Mouse (Mus musculus) stomach, embryonic 16.5 days (tissue): Measurements from ENCODE around the gene Atxn2l. TPM values are rescaled to one million over a fixed set of nuclear protein-coding genes. Genes with fewer than 3 reads are reported as not detected.
"Not testable (repeated sequence)": the region's sequence is repeated elsewhere in the genome, so short reads cannot be mapped to it uniquely, and the experiment has no call there.

Source experiments
- ATAC-seq: fragments of 200-750 bp; cut with Nextera tagmentation; 2 replicates; pipeline ENCODE4 v1.8.0; 2017; ENCODE audit warnings: moderate number of reproducible peaks, moderate TSS enrichment; ENCODE audit not compliant: insufficient read depth, low FRiP score
- H3K27ac ChIP-seq: fragments of 300-500 bp; sonication (generic); 2 replicates; pipeline ENCODE4 v1.5.1; 2014; ENCODE audit warnings: low read length
- H3K27me3 ChIP-seq: fragments of 300-500 bp; sonication (generic); 2 replicates; pipeline ENCODE4 v1.6.1; 2014; ENCODE audit warnings: low read length, control low read depth, mixed read lengths; ENCODE audit not compliant: control insufficient read depth, insufficient read depth
- H3K36me3 ChIP-seq: fragments of 300-500 bp; sonication (generic); 2 replicates; pipeline ENCODE4 v1.6.1; 2014; ENCODE audit warnings: low read length; ENCODE audit not compliant: control insufficient read depth, insufficient read depth
- H3K4me1 ChIP-seq: fragments of 300-500 bp; sonication (generic); 2 replicates; pipeline ENCODE4 v1.6.1; 2014; ENCODE audit warnings: low read length, control low read depth, mixed read lengths; ENCODE audit not compliant: control insufficient read depth, insufficient read depth
- H3K4me2 ChIP-seq: fragments of 300-500 bp; sonication (generic); 2 replicates; pipeline ENCODE4 v1.6.1; 2014; ENCODE audit warnings: low read depth, low read length, mixed read lengths
- H3K4me3 ChIP-seq: fragments of 300-500 bp; sonication (generic); replicated peaks from 2 replicates; pipeline ENCODE4 v1.5.1; 2014; ENCODE audit warnings: mild to moderate bottlenecking, low read length
- H3K9ac ChIP-seq: fragments of 300-500 bp; sonication (generic); 2 replicates; pipeline ENCODE4 v1.6.1; 2014; ENCODE audit warnings: low read length
- H3K9me3 ChIP-seq: fragments of 300-500 bp; sonication (generic); replicated peaks from 2 replicates; pipeline ENCODE4 v1.6.1; 2016; ENCODE audit warnings: low read length, control low read depth; ENCODE audit not compliant: control insufficient read depth
- WGBS: fragments of 180-500 bp; shearing (Covaris S2); extraction: QIAGEN DNeasy Blood & Tissue Kit; methylation state at CpG from one replicate; pipeline ENCODE4 v1.1.7; 2014; 5-methylcytosine and 5-hydroxymethylcytosine counted together
- polyA plus RNA-seq: library from polyadenylated mRNA; unstranded; fragments of >200 nt; fragmentation: Nextera tagmentation; extraction: Ambion mirVana; gene quantifications from 2 replicates; pipeline ENCODE4 v1.2.1, GENCODE M21; 2015

The Atxn2l gene
- polyA plus RNA-seq, 1 experiment from 2014 or later: 33.4 TPM

DNA sequence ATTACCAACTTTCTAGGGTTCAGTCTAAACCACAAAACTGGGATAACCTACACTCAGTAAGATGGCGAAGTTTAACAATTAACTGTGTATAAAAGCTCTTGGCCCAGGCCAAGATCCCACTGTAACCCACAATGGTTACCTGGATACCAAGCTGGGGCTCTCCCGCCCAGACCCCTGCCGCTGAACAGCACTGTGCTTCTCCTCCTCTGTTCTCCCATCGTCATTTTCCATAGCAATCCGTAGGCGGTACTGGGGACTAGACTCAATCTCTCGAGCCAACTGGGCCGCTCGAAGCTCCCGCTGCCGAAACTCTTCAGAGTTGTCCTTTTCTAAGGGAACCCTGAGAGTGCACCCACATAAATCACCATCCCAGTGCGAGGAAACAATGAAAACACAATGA, 5.3 kb downstream of the Atxn2l start:
- no peaks in the 10 kb centered on the region for H3K27me3 ChIP-seq
- H3K36me3 ChIP-seq: peaks cover 42% of the 10 kb centered on the region
- 94% methylated on average over 12 of the region's 12 CpGs for WGBS
- H3K4me3 ChIP-seq: no peak overlapping the region
- H3K4me2 ChIP-seq: no peak overlapping the region
- no peak overlapping the region for H3K27ac ChIP-seq
- ATAC-seq: no peak
- H3K4me1 ChIP-seq: peaks cover 5% of the 10 kb centered on the region; the same call in 1 of the 2 replicates
- H3K9me3 ChIP-seq: no peaks in the 10 kb centered on the region
- H3K9ac ChIP-seq: no peak overlapping the region

DNA sequence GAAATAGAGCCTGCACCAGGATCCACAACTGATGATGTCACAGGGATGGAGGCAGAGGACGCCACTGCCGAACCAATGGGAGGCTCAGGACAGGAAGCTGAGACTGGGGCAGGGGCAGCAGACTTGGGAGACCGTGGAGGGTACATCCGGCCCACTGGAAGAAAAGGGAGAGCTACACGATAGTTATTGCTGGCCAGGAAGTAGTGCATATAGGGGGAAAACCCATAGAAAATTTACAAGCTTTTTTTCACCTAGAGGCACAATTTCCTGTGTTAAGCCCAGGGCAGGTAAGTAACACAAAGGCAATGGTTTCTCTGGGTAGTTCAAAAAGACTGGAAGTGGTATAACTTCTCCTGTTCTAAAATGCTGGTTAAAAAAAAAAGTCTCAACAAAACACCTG, 6.8 kb downstream of the Atxn2l start:
- Histone ChIP-seq H3K9ac (no peak overlapping the region), H3K36me3 (peaks cover 51% of the 10 kb centered on the region), H3K27ac (no peak overlapping the region), H3K4me3 (no peak overlapping the region), H3K27me3 (no peaks in the 10 kb centered on the region), H3K4me1 (peaks cover 5% of the 10 kb centered on the region; the same call in 1 of the 2 replicates), H3K9me3 (no peaks in the 10 kb centered on the region), H3K4me2 (no peak overlapping the region)
- WGBS: 86% methylated on average over 5 of the region's 5 CpGs
- no peak for ATAC-seq

DNA sequence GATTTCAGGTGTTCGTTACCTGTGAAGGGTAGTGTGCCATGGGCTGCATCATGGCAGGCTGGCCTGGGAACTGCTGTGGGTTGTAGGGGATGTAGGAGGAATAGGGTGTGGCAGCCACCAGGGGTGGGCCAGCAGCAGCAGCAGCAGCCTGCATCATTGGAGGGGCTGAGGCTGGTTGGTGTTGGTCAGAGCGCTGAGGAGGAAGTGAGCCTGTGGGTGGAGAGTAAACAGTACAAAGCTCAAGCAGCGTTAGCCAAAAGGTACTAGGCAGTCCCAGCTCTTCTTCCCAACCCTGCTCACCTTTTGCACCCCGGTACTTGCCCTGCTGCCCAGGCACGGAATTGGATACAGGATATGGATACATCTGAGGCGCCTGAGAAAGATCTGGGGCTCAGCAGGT, 9.1 kb downstream of the Atxn2l start:
- Histone ChIP-seq H3K4me3 (no peak overlapping the region), H3K9ac (no peak overlapping the region), H3K4me2 (no peak overlapping the region), H3K9me3 (no peaks in the 10 kb centered on the region), H3K4me1 (no peaks in the 10 kb centered on the region), H3K27ac (no peak overlapping the region), H3K27me3 (no peaks in the 10 kb centered on the region), H3K36me3 (peaks cover 39% of the 10 kb centered on the region)
- WGBS: 82% methylated on average over 6 of the region's 6 CpGs
- no peak for ATAC-seq

DNA sequence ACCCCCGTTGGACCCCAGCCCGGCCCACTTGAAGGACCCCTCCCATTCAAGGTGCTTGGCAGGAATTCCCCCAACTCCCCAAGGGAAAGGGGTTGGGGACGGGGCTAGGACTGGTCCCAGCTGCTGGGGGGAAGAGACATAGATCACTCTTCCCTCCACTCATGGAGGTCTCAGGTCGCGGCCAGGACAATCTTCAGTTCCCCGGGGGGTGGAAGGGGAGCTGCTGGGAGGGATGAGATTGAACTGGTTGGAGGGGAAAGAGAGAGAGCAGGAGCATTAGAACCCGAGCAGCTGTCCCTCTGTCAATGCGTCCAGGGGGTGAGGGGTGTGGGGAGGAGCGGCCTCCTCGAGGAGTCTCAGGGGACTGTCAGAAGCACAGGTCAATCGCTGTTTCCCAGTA, 11.3 kb downstream of the Atxn2l start:
- peaks cover 36% of the 10 kb centered on the region for H3K36me3 ChIP-seq
- no peaks in the 10 kb centered on the region for H3K9me3 ChIP-seq
- H3K4me2 ChIP-seq: no peak overlapping the region
- no peak overlapping the region for H3K27ac ChIP-seq
- no peak overlapping the region for H3K4me3 ChIP-seq
- WGBS: 43% methylated on average over 11 of the region's 11 CpGs
- H3K4me1 ChIP-seq: peaks cover 6% of the 10 kb centered on the region; the same call in 1 of the 2 replicates
- ATAC-seq: no peak
- no peaks in the 10 kb centered on the region for H3K27me3 ChIP-seq
- H3K9ac ChIP-seq: no peak overlapping the region

DNA sequence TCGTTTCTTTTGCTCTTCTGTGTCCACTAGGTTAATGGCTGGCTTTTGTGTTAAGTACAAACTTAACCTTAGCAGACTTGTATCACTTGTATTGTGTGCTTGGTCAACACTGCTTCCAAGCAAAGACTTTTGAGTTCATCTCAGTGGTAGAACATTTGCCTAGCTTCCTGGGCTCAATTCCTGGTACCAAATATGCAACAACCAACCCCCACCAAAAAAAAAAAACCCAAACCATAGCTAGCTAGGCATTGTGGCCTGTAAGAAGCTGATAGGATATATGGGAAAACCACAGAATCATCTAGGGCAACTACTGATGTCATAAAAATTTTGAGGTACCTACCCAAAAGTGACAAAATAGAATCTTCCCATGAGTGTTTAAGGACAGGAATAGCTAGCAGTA, 12.2 kb downstream of the Atxn2l start:
- WGBS: 81% methylated on average over 1 of the region's 1 CpGs
- H3K9ac ChIP-seq: no peak overlapping the region
- H3K4me3 ChIP-seq: no peak overlapping the region
- peaks cover 6% of the 10 kb centered on the region; the same call in 1 of the 2 replicates for H3K4me1 ChIP-seq
- H3K4me2 ChIP-seq: no peak overlapping the region
- H3K9me3 ChIP-seq: no peaks in the 10 kb centered on the region
- peaks cover 32% of the 10 kb centered on the region for H3K36me3 ChIP-seq
- H3K27me3 ChIP-seq: no peaks in the 10 kb centered on the region
- H3K27ac ChIP-seq: no peak overlapping the region
- no peak for ATAC-seq

DNA sequence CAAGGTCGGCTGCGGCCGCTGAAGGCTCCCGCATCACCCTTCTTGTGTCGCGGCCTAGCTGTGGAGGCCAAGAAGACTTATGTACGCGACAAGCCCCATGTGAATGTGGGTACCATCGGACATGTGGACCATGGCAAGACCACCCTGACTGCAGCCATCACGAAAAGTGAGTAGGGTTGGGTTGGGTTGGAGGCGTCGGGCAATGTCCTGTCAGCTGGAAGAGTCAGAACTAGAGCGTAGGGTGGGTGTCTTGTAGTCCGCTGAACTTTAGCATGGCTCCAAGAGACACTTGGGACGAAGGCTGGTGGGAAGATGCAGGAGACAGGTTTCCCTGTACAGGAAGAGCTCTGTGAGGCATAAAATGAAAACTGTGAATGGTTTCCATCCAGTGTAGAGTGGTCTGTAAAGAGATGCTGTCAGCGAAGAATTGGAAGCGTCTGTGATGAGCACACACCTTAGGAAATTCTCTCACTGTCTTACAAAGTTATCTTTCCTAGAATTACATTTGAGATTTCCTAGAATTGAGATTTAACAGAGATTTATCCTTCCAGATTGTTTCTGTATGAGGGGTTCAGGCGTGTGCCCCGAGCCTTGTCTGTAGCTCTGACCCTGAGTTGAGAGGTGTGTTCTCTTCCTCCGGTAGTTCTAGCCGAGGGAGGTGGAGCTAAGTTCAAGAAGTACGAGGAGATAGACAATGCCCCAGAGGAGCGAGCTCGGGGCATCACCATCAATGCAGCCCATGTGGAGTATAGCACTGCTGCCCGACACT, 15.4 kb downstream of the Atxn2l start:
- H3K4me1 ChIP-seq, H3K9me3 ChIP-seq, H3K36me3 ChIP-seq, ATAC-seq, H3K27me3 ChIP-seq: not testable (repeated sequence)
- peak overlapping the region; percentile 96 for H3K4me2 ChIP-seq
- H3K9ac ChIP-seq: peak overlapping the region; percentile 82
- peak overlapping the region; percentile 73 for H3K4me3 ChIP-seq
- peak overlapping the region; percentile 14; the same call in 1 of the 2 replicates for H3K27ac ChIP-seq
- 10% methylated on average over 21 of the region's 25 CpGs for WGBS

DNA sequence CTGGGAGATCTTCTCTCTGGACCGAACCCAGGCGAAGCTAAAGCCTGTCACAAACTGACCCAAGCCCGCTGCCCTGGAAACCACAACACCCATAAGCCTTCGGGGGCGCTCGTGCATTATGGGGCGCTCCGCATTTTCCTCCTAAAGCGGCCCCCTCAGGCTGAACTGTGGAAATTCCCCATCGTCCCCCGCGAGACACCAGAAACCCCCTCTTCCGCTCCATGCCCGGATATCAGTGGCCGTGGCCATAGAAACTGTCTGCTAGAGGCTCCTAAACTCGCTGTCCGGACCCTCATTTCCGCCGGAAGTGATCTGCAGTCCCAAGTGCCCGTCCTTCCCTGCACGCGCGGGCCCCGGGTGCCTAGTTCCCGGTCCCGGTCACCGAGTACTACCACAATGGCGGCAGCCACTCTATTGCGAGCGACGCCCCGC, 16.2 kb downstream of the Atxn2l start, which contains the start of gene Tufm:
Gene Tufm (plus strand): TSS at position 310 of the 432 bp plus-strand sequence.
- 1% methylated on average over 32 of the region's 32 CpGs for WGBS
- no peaks in the 10 kb centered on the region for H3K9me3 ChIP-seq
- H3K27me3 ChIP-seq: no peaks in the 10 kb centered on the region
- peak within 1 kb of the TSS; percentile 73 for H3K4me3 ChIP-seq
- H3K4me1 ChIP-seq: peaks cover 6% of the 10 kb centered on the region; the same call in 1 of the 2 replicates
- peak; percentile 92 for ATAC-seq
- H3K36me3 ChIP-seq: peaks cover under 1% of the 10 kb centered on the region; the same call in 1 of the 2 replicates
- peak within 1 kb of the TSS; percentile 82 for H3K9ac ChIP-seq
- H3K4me2 ChIP-seq: peak within 1 kb of the TSS; percentile 96
- H3K27ac ChIP-seq: peak within 1 kb of the TSS; percentile 79

DNA sequence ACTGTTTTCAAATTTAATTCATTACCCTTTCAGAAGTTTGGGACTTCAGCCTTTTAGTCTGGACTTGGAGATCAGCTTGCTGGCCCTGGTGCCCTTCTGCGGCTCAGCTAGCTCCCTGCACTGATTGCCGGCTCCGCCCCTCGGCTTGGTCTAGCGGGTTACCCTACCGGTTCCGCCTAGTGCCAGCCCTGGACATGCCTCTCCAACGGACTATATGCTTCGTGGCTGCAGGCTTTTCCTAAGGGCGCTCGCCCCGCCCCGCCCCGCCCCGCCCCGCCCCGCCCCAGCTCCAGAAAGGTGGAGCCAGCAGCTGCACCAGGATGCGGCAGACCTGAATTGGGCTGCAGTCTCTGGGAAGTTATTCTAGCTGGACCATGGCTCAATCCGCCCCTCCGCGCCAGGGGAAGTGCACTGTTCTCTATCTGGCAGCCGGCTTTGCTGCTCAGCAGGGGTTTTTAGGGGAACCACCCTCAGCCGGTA, 20.8 kb downstream of the Atxn2l start:
- H3K9ac ChIP-seq: peak overlapping the region; percentile 60
- no peaks in the 10 kb centered on the region for H3K4me1 ChIP-seq
- H3K27ac ChIP-seq: peak overlapping the region; percentile 77
- peak overlapping the region; percentile 38 for H3K4me3 ChIP-seq
- under 1% methylated on average over 23 of the region's 23 CpGs for WGBS
- peak overlapping the region; percentile 57 for H3K4me2 ChIP-seq
- H3K36me3 ChIP-seq: no peaks in the 10 kb centered on the region
- no peaks in the 10 kb centered on the region for H3K27me3 ChIP-seq
- ATAC-seq: peak; percentile 92
- peaks cover 3% of the 10 kb centered on the region; the same call in 1 of the 2 replicates for H3K9me3 ChIP-seq

DNA sequence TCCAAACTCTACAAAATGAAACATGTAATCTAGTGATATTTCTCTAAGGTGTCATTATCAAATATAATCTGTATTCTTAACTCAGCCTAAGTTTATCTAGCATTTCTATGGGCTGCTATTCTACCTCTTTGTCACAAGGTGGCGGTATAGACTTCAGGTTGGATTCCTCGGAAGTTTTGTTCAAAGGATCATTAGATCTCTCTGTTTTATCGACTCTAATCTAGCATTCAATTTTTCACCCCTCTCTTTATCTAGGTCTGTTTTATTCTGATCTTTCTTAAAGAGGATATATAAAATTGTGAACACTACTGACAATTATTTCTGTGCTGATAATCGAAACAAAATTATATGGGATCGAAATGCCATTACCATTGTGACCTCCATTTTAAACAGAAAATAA, 21.5 kb downstream of the Atxn2l start:
- Histone ChIP-seq H3K27ac (no peak overlapping the region), H3K9ac (no peak overlapping the region), H3K36me3 (no peaks in the 10 kb centered on the region), H3K4me3 (no peak overlapping the region), H3K4me2 (no peak overlapping the region), H3K27me3 (no peaks in the 10 kb centered on the region), H3K9me3 (peaks cover 3% of the 10 kb centered on the region; the same call in 1 of the 2 replicates), H3K4me1 (no peaks in the 10 kb centered on the region)
- WGBS: 21% methylated on average over 5 of the region's 5 CpGs
- ATAC-seq: no peak
